Mouse (Mus musculus) liver, postnatal 0 days (tissue): ENCODE measurements around the gene Rsph1.
A peak's percentile ranks its signal among the peaks of the same experiment; 100 is the strongest.

Experiments used
- CTCF ChIP-seq: sonication (generic); IDR thresholded peaks from 2 replicates; pipeline ENCODE4 v1.5.1; 2016; ENCODE audit warnings: antibody characterized with exemption, low read depth
- EP300 ChIP-seq: IDR thresholded peaks from 2 replicates; pipeline ENCODE4 v1.6.1; 2016; ENCODE audit warnings: antibody characterized with exemption, low read depth, mild to moderate bottlenecking

- TF ChIP-seq CTCF (no peak), EP300 (peak; percentile 44; the same call in 1 of the 2 replicates)
These were observed 31.9 kb downstream of the Rsph1 start for GRCm38 (mm10) chr17:31245321-31245720.
